Mouse (Mus musculus): ENCODE data around the gene Foxf1. TPM values are rescaled to one million over a fixed set of nuclear protein-coding genes. Genes with fewer than 3 reads are reported as not detected.
A peak's percentile ranks its signal among the peaks of the same experiment; 100 is the strongest.

Gene Foxf1
- polyA plus RNA-seq, 1 experiment from 2014 or later = 101 TPM

GRCm38 (mm10) chr8:121086004-121086900 lies 2.1 kb downstream of the Foxf1 start:
- ATAC-seq (ENCODE audit: insufficient read depth, low FRiP score) = no peak
- Histone ChIP-seq H3K4me3 (replicated peaks; ENCODE audit: low read length) (peak overlapping the region; percentile 70), H3K4me1 (ENCODE audit: control insufficient read depth, insufficient read depth, low read length) (peaks cover 7% of the 10 kb centered on the region; the same call in 1 of the 2 replicates), H3K27me3 (ENCODE audit: control insufficient read depth, insufficient read depth, low read length) (peaks cover 87% of the 10 kb centered on the region), H3K4me2 (ENCODE audit: low read depth, low read length) (peak overlapping the region; percentile 67), H3K36me3 (ENCODE audit: control insufficient read depth, insufficient read depth, low read length) (no peaks in the 10 kb centered on the region; the same call in 1 of the 2 replicates), H3K9me3 (replicated peaks; ENCODE audit: control insufficient read depth, low read length) (no peaks in the 10 kb centered on the region), H3K9ac (ENCODE audit: low read length) (peak overlapping the region; percentile 88), H3K27ac (ENCODE audit: low read length) (peak overlapping the region; percentile 99)
- 21% methylated on average over 19 of the region's 19 CpGs for WGBS

GRCm38 (mm10) chr8:121088281-121088680 lies 4.1 kb downstream of the Foxf1 start:
- 16% methylated on average over 8 of the region's 8 CpGs for WGBS
- H3K4me2 ChIP-seq (ENCODE audit: low read depth, low read length) = peak overlapping the region; percentile 67
- ATAC-seq (ENCODE audit: insufficient read depth, low FRiP score) = no peak
- peaks cover 8% of the 10 kb centered on the region; the same call in 1 of the 2 replicates for H3K4me1 ChIP-seq (ENCODE audit: control insufficient read depth, insufficient read depth, low read length)
- H3K9me3 ChIP-seq (replicated peaks; ENCODE audit: control insufficient read depth, low read length) = no peaks in the 10 kb centered on the region
- H3K27ac ChIP-seq (ENCODE audit: low read length) = peak overlapping the region; percentile 77; the same call in 1 of the 2 replicates
- H3K36me3 ChIP-seq (ENCODE audit: control insufficient read depth, insufficient read depth, low read length) = no peaks in the 10 kb centered on the region; the same call in 1 of the 2 replicates
- peak overlapping the region; percentile 70 for H3K4me3 ChIP-seq (replicated peaks; ENCODE audit: low read length)
- peak overlapping the region; percentile 88 for H3K9ac ChIP-seq (ENCODE audit: low read length)
- H3K27me3 ChIP-seq (ENCODE audit: control insufficient read depth, insufficient read depth, low read length) = peaks cover 68% of the 10 kb centered on the region

GRCm38 (mm10) chr8:121088871-121089630 lies 4.9 kb downstream of the Foxf1 start:
- Histone ChIP-seq H3K9me3 (replicated peaks; ENCODE audit: control insufficient read depth, low read length) (no peaks in the 10 kb centered on the region), H3K27ac (ENCODE audit: low read length) (peak overlapping the region; percentile 77), H3K27me3 (ENCODE audit: control insufficient read depth, insufficient read depth, low read length) (peaks cover 60% of the 10 kb centered on the region), H3K4me1 (ENCODE audit: control insufficient read depth, insufficient read depth, low read length) (peaks cover 8% of the 10 kb centered on the region; the same call in 1 of the 2 replicates), H3K4me2 (ENCODE audit: low read depth, low read length) (peak overlapping the region; percentile 67), H3K36me3 (ENCODE audit: control insufficient read depth, insufficient read depth, low read length) (no peaks in the 10 kb centered on the region; the same call in 1 of the 2 replicates), H3K9ac (ENCODE audit: low read length) (peak overlapping the region; percentile 88), H3K4me3 (replicated peaks; ENCODE audit: low read length) (peak overlapping the region; percentile 70)
- ATAC-seq (ENCODE audit: insufficient read depth, low FRiP score) = no peak
- 7% methylated on average over 40 of the region's 40 CpGs for WGBS

GRCm38 (mm10) chr8:121089631-121090380 lies 5.6 kb downstream of the Foxf1 start:
- peaks cover 8% of the 10 kb centered on the region; the same call in 1 of the 2 replicates for H3K4me1 ChIP-seq (ENCODE audit: control insufficient read depth, insufficient read depth, low read length)
- peak overlapping the region; percentile 67 for H3K4me2 ChIP-seq (ENCODE audit: low read depth, low read length)
- no peaks in the 10 kb centered on the region; the same call in 1 of the 2 replicates for H3K36me3 ChIP-seq (ENCODE audit: control insufficient read depth, insufficient read depth, low read length)
- peak overlapping the region; percentile 88 for H3K9ac ChIP-seq (ENCODE audit: low read length)
- no peak for ATAC-seq (ENCODE audit: insufficient read depth, low FRiP score)
- peak overlapping the region; percentile 77 for H3K27ac ChIP-seq (ENCODE audit: low read length)
- peaks cover 53% of the 10 kb centered on the region for H3K27me3 ChIP-seq (ENCODE audit: control insufficient read depth, insufficient read depth, low read length)
- no peaks in the 10 kb centered on the region for H3K9me3 ChIP-seq (replicated peaks; ENCODE audit: control insufficient read depth, low read length)
- 10% methylated on average over 32 of the region's 32 CpGs for WGBS
- H3K4me3 ChIP-seq (replicated peaks; ENCODE audit: low read length) = peak overlapping the region; percentile 70

GRCm38 (mm10) chr8:121090716-121091115 lies 6.5 kb downstream of the Foxf1 start:
- 0% methylated on average over 1 of the region's 1 CpGs for WGBS
- Histone ChIP-seq H3K27me3 (ENCODE audit: control insufficient read depth, insufficient read depth, low read length) (peaks cover 44% of the 10 kb centered on the region), H3K36me3 (ENCODE audit: control insufficient read depth, insufficient read depth, low read length) (no peaks in the 10 kb centered on the region; the same call in 1 of the 2 replicates), H3K4me2 (ENCODE audit: low read depth, low read length) (peak overlapping the region; percentile 67), H3K4me1 (ENCODE audit: control insufficient read depth, insufficient read depth, low read length) (peaks cover 8% of the 10 kb centered on the region; the same call in 1 of the 2 replicates), H3K9me3 (replicated peaks; ENCODE audit: control insufficient read depth, low read length) (no peaks in the 10 kb centered on the region), H3K4me3 (replicated peaks; ENCODE audit: low read length) (peak overlapping the region; percentile 70), H3K9ac (ENCODE audit: low read length) (peak overlapping the region; percentile 88), H3K27ac (ENCODE audit: low read length) (peak overlapping the region; percentile 77)
- peak; percentile 27 for ATAC-seq (ENCODE audit: insufficient read depth, low FRiP score)

GRCm38 (mm10) chr8:121092141-121092540 lies 8.0 kb downstream of the Foxf1 start:
- Histone ChIP-seq H3K4me1 (ENCODE audit: control insufficient read depth, insufficient read depth, low read length) (peaks cover 8% of the 10 kb centered on the region; the same call in 1 of the 2 replicates), H3K27me3 (ENCODE audit: control insufficient read depth, insufficient read depth, low read length) (peaks cover 32% of the 10 kb centered on the region), H3K4me2 (ENCODE audit: low read depth, low read length) (peak overlapping the region; percentile 41; the same call in 1 of the 2 replicates), H3K36me3 (ENCODE audit: control insufficient read depth, insufficient read depth, low read length) (peaks cover 1% of the 10 kb centered on the region; the same call in 1 of the 2 replicates), H3K4me3 (replicated peaks; ENCODE audit: low read length) (no peak overlapping the region), H3K27ac (ENCODE audit: low read length) (peak overlapping the region; percentile 34; the same call in 1 of the 2 replicates), H3K9ac (ENCODE audit: low read length) (peak overlapping the region; percentile 50; the same call in 1 of the 2 replicates), H3K9me3 (replicated peaks; ENCODE audit: control insufficient read depth, low read length) (no peaks in the 10 kb centered on the region)
- WGBS = 16% methylated on average over 6 of the region's 6 CpGs
- 0 out of 2 replicates have a peak, but pooled peaks have one; percentile 2 for ATAC-seq (ENCODE audit: insufficient read depth, low FRiP score)

- 2% methylated on average over 16 of the region's 16 CpGs for WGBS
- Histone ChIP-seq H3K4me1 (ENCODE audit: control insufficient read depth, insufficient read depth, low read length) (peaks cover 8% of the 10 kb centered on the region; the same call in 1 of the 2 replicates), H3K9me3 (replicated peaks; ENCODE audit: control insufficient read depth, low read length) (no peaks in the 10 kb centered on the region), H3K27me3 (ENCODE audit: control insufficient read depth, insufficient read depth, low read length) (peaks cover 28% of the 10 kb centered on the region), H3K4me3 (replicated peaks; ENCODE audit: low read length) (no peak overlapping the region), H3K36me3 (ENCODE audit: control insufficient read depth, insufficient read depth, low read length) (peaks cover 5% of the 10 kb centered on the region; the same call in 1 of the 2 replicates), H3K9ac (ENCODE audit: low read length) (peak overlapping the region; percentile 50; the same call in 1 of the 2 replicates), H3K4me2 (ENCODE audit: low read depth, low read length) (peak overlapping the region; percentile 41; the same call in 1 of the 2 replicates), H3K27ac (ENCODE audit: low read length) (no peak overlapping the region)
- ATAC-seq (ENCODE audit: insufficient read depth, low FRiP score) = peak; percentile 38; the same call in 1 of the 2 replicates
Measured at GRCm38 (mm10) chr8:121092627-121093026, 8.4 kb downstream of the Foxf1 start.

- Histone ChIP-seq H3K27me3 (ENCODE audit: control insufficient read depth, insufficient read depth, low read length) (peaks cover 25% of the 10 kb centered on the region), H3K4me2 (ENCODE audit: low read depth, low read length) (no peak overlapping the region), H3K4me1 (ENCODE audit: control insufficient read depth, insufficient read depth, low read length) (peaks cover 8% of the 10 kb centered on the region; the same call in 1 of the 2 replicates), H3K9me3 (replicated peaks; ENCODE audit: control insufficient read depth, low read length) (no peaks in the 10 kb centered on the region), H3K36me3 (ENCODE audit: control insufficient read depth, insufficient read depth, low read length) (peaks cover 10% of the 10 kb centered on the region), H3K9ac (ENCODE audit: low read length) (no peak overlapping the region), H3K27ac (ENCODE audit: low read length) (no peak overlapping the region), H3K4me3 (replicated peaks; ENCODE audit: low read length) (no peak overlapping the region)
- 71% methylated on average over 6 of the region's 6 CpGs for WGBS
- no peak for ATAC-seq (ENCODE audit: insufficient read depth, low FRiP score)
Measured at GRCm38 (mm10) chr8:121093496-121093895, 9.3 kb downstream of the Foxf1 start.
